Mouse (Mus musculus) midbrain, embryonic 11.5 days (tissue): Measurements from ENCODE around the gene Slc33a1. TPM values are rescaled to one million over a fixed set of nuclear protein-coding genes. Genes with fewer than 3 reads are reported as not detected.

ENCODE experiments used
- ATAC-seq: fragments of 200-750 bp; cut with Nextera tagmentation; 2 replicates; pipeline ENCODE4 v1.8.0; 2017; ENCODE audit warnings: moderate TSS enrichment, moderate library complexity; ENCODE audit not compliant: low FRiP score
- DNase-seq: peaks from one replicate; pipeline ENCODE4 v3.0.0; 2015; ENCODE audit warnings: low spot score; ENCODE audit errors: missing footprints
- H3K27ac ChIP-seq: fragments of 300-500 bp; sonication (generic); 2 replicates; pipeline ENCODE4 v1.5.1; 2014; ENCODE audit warnings: low read depth, low read length
- H3K27me3 ChIP-seq: fragments of 300-500 bp; sonication (generic); 2 replicates; pipeline ENCODE4 v1.6.1; 2014; ENCODE audit warnings: mild to moderate bottlenecking, low read length, moderate library complexity, mixed read lengths; ENCODE audit not compliant: control insufficient read depth, insufficient read depth
- H3K36me3 ChIP-seq: fragments of 300-500 bp; sonication (generic); 2 replicates; pipeline ENCODE4 v1.6.1; 2014; ENCODE audit warnings: mild to moderate bottlenecking, low read length, moderate library complexity, mixed read lengths; ENCODE audit not compliant: control insufficient read depth, insufficient read depth
- H3K4me1 ChIP-seq: fragments of 300-500 bp; sonication (generic); 2 replicates; pipeline ENCODE4 v1.6.1; 2014; ENCODE audit warnings: low read length; ENCODE audit not compliant: control insufficient read depth, insufficient read depth
- H3K4me2 ChIP-seq: fragments of 300-500 bp; sonication (generic); 2 replicates; pipeline ENCODE4 v1.6.1; 2014; ENCODE audit warnings: mild to moderate bottlenecking, moderate library complexity
- H3K4me3 ChIP-seq: fragments of 300-500 bp; sonication (generic); 2 replicates; pipeline ENCODE4 v1.5.1; 2014; ENCODE audit warnings: low read depth, low read length
- H3K9ac ChIP-seq: fragments of 300-500 bp; sonication (generic); 2 replicates; pipeline ENCODE4 v1.6.1; 2014; ENCODE audit warnings: low read length
- H3K9me3 ChIP-seq: fragments of 300-500 bp; sonication (generic); 2 replicates; pipeline ENCODE4 v1.6.1; 2016; ENCODE audit warnings: low read length; ENCODE audit not compliant: control insufficient read depth
- WGBS: fragments of 180-500 bp; shearing (Covaris S2); extraction: QIAGEN DNeasy Blood & Tissue Kit; methylation state at CpG from one replicate; pipeline ENCODE4 v1.1.7; 2014; 5-methylcytosine and 5-hydroxymethylcytosine counted together
- polyA plus RNA-seq: library from polyadenylated mRNA; unstranded; fragments of >200 nt; fragmentation: Nextera tagmentation; extraction: Ambion mirVana; gene quantifications from 2 replicates; pipeline ENCODE4 v1.2.1, GENCODE M21; 2014

Gene Slc33a1
- polyA plus RNA-seq, 1 experiment from 2014 or later = 11.3 TPM

DNA sequence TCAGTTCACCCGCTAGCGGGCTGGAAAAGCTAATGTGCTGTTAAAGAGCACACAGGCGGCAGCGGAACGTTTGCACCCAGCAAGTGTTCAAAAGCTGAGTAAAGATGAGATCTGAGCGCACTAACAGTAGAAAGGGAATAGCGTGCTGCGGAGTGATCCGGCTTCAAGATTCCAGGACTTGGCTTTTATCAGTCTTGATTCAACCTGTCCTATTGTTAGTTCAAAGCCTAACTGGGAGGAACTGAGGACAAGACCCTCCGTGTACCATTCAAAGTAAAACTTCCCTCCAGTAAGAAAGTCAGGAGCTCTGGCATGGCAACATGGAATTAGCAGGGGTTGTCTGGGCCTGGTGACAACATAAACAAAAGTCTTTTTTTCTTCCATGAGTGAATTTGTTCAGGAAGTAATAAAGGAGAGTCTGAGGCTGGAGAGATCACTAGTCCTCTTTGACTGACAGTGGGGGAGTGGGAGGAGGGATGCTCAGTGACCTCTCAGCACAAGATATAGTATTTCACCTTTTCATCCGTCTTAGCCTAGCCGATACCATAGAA lies 64.5 kb downstream of the Slc33a1 start:
- ATAC-seq (peak; percentile 57), DNase-seq (peak; percentile 94)
- peak overlapping the region; percentile 95 for H3K27ac ChIP-seq
- peak overlapping the region; percentile 81 for H3K4me3 ChIP-seq
- H3K27me3 ChIP-seq = no peaks in the 10 kb centered on the region
- 2% methylated on average over 12 of the region's 12 CpGs for WGBS
- H3K9ac ChIP-seq = peak overlapping the region; percentile 44
- no peaks in the 10 kb centered on the region for H3K36me3 ChIP-seq
- peak overlapping the region; percentile 77 for H3K4me2 ChIP-seq
- no peaks in the 10 kb centered on the region for H3K9me3 ChIP-seq
- peaks cover 28% of the 10 kb centered on the region for H3K4me1 ChIP-seq

DNA sequence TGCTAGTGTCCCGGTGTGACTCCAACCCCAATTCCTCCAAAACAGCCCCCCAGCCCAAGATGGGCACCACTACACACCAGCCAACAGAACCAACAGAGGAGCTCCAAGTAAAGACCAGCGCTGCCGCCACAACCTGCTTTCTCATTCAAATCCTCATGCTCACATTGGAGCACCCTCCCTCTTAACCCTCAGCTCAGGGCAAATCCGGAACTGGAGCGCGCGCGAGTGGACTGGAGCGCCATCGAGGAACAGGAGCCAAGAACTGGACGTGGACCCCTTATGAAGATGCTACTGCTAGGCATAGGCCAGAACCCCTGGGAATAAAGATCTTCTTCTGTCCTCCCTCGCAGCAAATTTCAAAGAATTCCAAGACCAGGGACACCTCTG lies 65.3 kb downstream of the Slc33a1 start, which contains the start of gene Plch1:
TSS of gene Plch1 (minus strand) at position 164 of the 387 bp plus-strand sequence.
- Histone ChIP-seq H3K9ac (peak within 1 kb of the TSS; percentile 94), H3K4me2 (peak within 1 kb of the TSS; percentile 77), H3K4me3 (peak within 1 kb of the TSS; percentile 81), H3K9me3 (no peaks in the 10 kb centered on the region), H3K4me1 (peaks cover 28% of the 10 kb centered on the region), H3K27me3 (no peaks in the 10 kb centered on the region), H3K27ac (peak within 1 kb of the TSS; percentile 95), H3K36me3 (no peaks in the 10 kb centered on the region)
- peak; percentile 82 for ATAC-seq
- WGBS = 0% methylated on average over 12 of the region's 12 CpGs
- peak; percentile 99 for DNase-seq

DNA sequence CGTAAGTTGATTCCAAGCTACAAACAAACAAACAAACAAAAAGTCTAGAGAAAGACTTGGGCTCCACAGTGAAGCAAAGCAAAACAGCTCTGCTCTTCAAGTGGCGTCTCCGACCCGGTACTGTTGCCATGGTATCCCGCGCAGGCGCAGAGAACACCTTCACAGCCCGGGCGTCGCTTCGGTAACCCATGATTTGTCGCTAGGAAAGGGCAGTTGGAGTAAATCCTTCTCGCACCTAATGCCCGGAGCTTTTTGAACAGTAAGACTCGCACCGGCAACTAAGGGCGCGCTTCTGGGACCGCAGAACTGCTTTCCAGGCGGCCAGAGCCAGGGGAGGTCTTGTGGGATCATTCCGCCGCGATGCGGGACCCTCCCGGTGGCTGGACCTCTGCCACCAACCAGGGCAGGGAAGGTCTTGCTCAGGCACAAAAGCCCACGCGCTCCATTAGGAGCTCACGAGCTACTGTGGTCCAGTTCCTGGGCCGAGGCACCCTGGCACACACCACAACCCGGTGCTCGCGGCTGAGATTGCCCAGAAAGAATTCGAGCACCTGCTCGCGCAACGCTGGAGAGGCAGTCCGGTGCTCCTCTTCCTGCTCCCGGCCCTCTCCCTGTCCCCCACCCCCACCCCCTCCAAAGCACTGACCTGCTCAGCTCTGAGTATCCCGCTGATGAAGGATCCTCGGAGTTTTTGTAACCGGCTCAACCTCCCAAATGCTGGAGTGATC lies 65.8 kb downstream of the Slc33a1 start:
- peak; percentile 83 for ATAC-seq
- Histone ChIP-seq H3K4me1 (peaks cover 28% of the 10 kb centered on the region), H3K9ac (peak overlapping the region; percentile 94), H3K27ac (peak overlapping the region; percentile 95), H3K4me3 (peak overlapping the region; percentile 81), H3K9me3 (no peaks in the 10 kb centered on the region), H3K36me3 (no peaks in the 10 kb centered on the region), H3K27me3 (no peaks in the 10 kb centered on the region), H3K4me2 (peak overlapping the region; percentile 77)
- under 1% methylated on average over 41 of the region's 41 CpGs for WGBS
- DNase-seq = peak; percentile 99

GRCm38 (mm10) chr3:63897177-63897576 lies 67.4 kb downstream of the Slc33a1 start:
- peaks cover 28% of the 10 kb centered on the region for H3K4me1 ChIP-seq
- 0 out of 2 replicates have a peak overlapping the region, but pooled peaks have one; percentile 12 for H3K27ac ChIP-seq
- peak overlapping the region; percentile 77 for H3K4me2 ChIP-seq
- ATAC-seq = no peak
- peak; percentile 87 for DNase-seq
- peak overlapping the region; percentile 81; the same call in 1 of the 2 replicates for H3K4me3 ChIP-seq
- H3K27me3 ChIP-seq = no peaks in the 10 kb centered on the region
- H3K36me3 ChIP-seq = no peaks in the 10 kb centered on the region
- 7% methylated on average over 1 of the region's 1 CpGs for WGBS
- H3K9me3 ChIP-seq = no peaks in the 10 kb centered on the region
- H3K9ac ChIP-seq = peak overlapping the region; percentile 31; the same call in 1 of the 2 replicates

GRCm38 (mm10) chr3:63896303-63896702 lies 68.3 kb downstream of the Slc33a1 start:
- 0 out of 2 replicates have a peak overlapping the region, but pooled peaks have one; percentile 7 for H3K27ac ChIP-seq
- H3K4me1 ChIP-seq = peaks cover 22% of the 10 kb centered on the region
- no peaks in the 10 kb centered on the region for H3K9me3 ChIP-seq
- DNase-seq (peak; percentile 83), ATAC-seq (no peak)
- no peaks in the 10 kb centered on the region for H3K27me3 ChIP-seq
- H3K4me2 ChIP-seq = peak overlapping the region; percentile 77
- 52% methylated on average over 4 of the region's 4 CpGs for WGBS
- no peak overlapping the region; the same call in 1 of the 2 replicates for H3K4me3 ChIP-seq
- no peak overlapping the region for H3K9ac ChIP-seq
- H3K36me3 ChIP-seq = no peaks in the 10 kb centered on the region

DNA sequence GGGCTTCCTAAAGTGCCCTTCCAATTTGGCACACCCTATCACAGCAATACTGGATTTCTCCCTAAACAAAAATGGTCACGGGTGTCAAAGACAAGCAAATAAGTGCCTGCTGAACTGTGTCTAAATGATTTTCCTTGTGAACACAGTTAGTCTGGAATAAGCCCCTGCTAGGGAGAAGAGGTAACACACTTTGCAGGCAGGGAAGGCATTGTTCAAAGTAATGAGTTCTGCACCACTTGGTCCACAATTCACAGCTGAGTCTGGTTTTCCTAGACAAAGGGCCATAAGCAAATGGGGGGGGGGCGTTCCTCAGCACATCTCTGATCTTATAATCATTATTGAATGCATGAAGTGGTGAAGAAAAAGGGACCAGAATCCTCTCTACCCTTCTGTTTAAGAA lies 68.8 kb downstream of the Slc33a1 start:
- H3K4me2 ChIP-seq = peak overlapping the region; percentile 77
- 13% methylated on average over 2 of the region's 2 CpGs for WGBS
- ATAC-seq = no peak; the same call in 1 of the 2 replicates

GRCm38 (mm10) chr3:63893677-63894076 lies 70.9 kb downstream of the Slc33a1 start:
- 68% methylated on average over 7 of the region's 7 CpGs for WGBS
- Histone ChIP-seq H3K9me3 (no peaks in the 10 kb centered on the region), H3K27ac (no peak overlapping the region), H3K27me3 (no peaks in the 10 kb centered on the region), H3K4me3 (no peak overlapping the region), H3K9ac (no peak overlapping the region), H3K4me1 (peaks cover 17% of the 10 kb centered on the region), H3K36me3 (no peaks in the 10 kb centered on the region), H3K4me2 (no peak overlapping the region)
- DNase-seq (peak; percentile 80), ATAC-seq (no peak)

More for the DNA sequence above, 68.8 kb downstream of the Slc33a1 start:
- Histone ChIP-seq H3K9ac (no peak overlapping the region), H3K9me3 (no peaks in the 10 kb centered on the region), H3K4me3 (no peak overlapping the region), H3K4me1 (peaks cover 19% of the 10 kb centered on the region), H3K36me3 (no peaks in the 10 kb centered on the region), H3K27me3 (no peaks in the 10 kb centered on the region), H3K27ac (no peak overlapping the region)
- peak; percentile 82 for DNase-seq

- ATAC-seq (no peak), DNase-seq (no peak)
- no peak overlapping the region for H3K4me2 ChIP-seq
- WGBS = 80% methylated on average over 3 of the region's 3 CpGs
- peaks cover 12% of the 10 kb centered on the region for H3K4me1 ChIP-seq
- H3K36me3 ChIP-seq = no peaks in the 10 kb centered on the region; the same call in 1 of the 2 replicates
- H3K4me3 ChIP-seq = no peak overlapping the region
- H3K27me3 ChIP-seq = no peaks in the 10 kb centered on the region
- no peak overlapping the region for H3K9ac ChIP-seq
- no peak overlapping the region for H3K27ac ChIP-seq
- H3K9me3 ChIP-seq = no peaks in the 10 kb centered on the region
Measured at GRCm38 (mm10) chr3:63892154-63892553, 72.4 kb downstream of the Slc33a1 start.
